Mouse (Mus musculus): ENCODE data around the gene Gm10271.

The Gm10271 gene

DNA sequence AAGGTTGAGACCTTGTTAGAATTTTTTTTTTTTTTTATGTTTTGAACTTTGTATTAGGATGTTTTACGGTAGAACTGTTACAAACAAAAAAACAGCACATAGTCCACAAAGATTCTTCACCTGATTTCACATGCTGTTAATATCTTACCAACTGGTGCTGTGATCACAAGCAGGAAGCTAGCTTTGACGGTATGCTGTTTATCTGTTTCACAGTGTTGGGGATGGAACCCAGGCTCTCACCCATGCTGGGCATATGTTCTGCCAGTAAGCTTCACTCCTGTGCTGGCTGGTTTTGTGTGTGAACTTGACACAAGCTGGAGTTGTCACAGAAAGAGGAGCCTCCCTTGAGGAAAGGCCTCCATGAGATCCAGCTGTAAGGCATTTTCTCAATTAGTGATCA, 5.4 kb upstream of the Gm10271 start:
- no peak for DNase-seq (ENCODE audit: low spot score)

GRCm38 (mm10) chr10:116977455-116977854, 5.0 kb upstream of the Gm10271 start:
- DNase-seq (ENCODE audit: low spot score): no peak

GRCm38 (mm10) chr10:116968741-116969140, 3.7 kb downstream of the Gm10271 start:
- no peak for DNase-seq (ENCODE audit: low spot score)

DNA sequence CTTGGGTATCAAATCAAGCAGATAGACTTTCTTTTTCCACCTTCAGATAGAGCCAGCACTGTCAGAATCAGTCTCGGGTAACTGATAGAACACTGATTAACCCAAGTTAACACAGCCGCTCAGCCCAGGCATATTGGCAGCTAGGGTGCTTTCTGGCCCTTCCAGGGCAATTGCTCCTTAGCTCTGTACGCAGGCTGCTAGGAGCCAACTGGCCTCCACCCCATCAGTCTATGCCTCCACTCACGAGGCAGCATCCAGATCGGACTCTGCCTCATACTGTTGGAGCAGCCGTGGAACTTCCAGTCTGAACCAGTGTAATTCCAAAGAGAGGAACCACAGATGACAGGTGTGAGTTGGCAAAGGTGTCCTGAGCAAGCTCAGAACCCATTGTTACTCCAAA, 6.3 kb downstream of the Gm10271 start:
- DNase-seq (ENCODE audit: low spot score): no peak

GRCm38 (mm10) chr10:116965297-116965696, 7.1 kb downstream of the Gm10271 start:
- DNase-seq (ENCODE audit: low spot score): no peak

DNA sequence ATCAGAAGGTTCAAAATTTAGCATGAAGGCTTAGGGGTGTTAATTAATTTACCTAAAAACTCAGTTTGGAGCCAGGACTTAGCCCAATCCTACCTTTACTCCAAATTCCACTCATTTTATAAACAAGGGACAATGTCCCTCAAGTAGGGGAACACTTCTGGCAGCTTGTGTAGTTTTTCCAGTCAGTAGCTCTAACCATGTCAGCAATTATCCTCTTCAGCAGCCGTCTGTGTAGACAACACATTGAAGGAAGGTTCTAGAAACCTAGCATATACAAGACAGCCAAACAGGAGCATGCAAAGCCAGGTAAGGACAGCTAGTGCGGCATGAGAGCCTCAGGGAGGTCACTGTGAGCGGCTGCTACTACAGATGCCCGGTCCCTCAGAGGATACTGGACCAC, 7.8 kb downstream of the Gm10271 start:
- DNase-seq (ENCODE audit: low spot score): no peak

GRCm38 (mm10) chr10:116964084-116964483, 8.3 kb downstream of the Gm10271 start:
- no peak for DNase-seq (ENCODE audit: low spot score)

DNA sequence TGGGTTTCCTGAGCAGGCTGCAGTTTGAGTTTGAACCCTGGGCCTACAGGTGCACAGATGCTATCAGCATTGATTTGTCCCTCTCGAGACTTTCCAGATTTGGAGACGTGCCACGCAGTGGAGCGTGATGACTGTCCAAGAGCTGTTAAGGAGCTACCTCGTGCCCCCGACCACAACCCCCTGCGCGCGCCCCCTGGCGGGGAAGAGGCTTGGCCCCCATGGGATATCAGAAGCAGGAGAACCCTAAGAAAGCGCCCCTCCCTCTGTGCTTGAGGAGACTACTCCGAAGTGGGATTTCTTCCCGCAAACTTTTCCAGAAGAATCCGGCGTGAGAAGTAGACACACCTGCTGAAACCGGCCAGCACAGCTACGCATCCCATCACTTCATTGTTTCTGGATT, 9.6 kb downstream of the Gm10271 start:
- no peak for DNase-seq (ENCODE audit: low spot score)

DNA sequence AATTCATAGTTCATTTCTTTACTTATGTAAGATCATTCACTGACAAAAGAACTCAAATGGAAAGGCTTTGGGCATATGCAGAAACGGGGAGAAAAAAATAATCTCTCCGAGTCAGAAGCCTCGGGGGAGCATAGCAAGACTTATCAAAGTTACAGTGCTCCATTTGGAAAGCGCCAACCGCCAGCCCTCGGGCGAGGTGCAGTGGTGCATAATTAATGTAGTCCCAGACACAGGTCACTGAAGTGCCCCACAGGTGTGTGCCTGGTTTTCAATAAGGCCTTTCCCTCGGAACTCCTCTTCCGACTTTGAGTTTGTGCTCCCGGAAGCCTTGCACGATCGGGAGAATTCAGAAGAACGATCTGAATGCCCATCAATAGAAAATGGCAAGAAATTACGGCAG, 10.3 kb downstream of the Gm10271 start:
- no peak for DNase-seq (ENCODE audit: low spot score)

DNA sequence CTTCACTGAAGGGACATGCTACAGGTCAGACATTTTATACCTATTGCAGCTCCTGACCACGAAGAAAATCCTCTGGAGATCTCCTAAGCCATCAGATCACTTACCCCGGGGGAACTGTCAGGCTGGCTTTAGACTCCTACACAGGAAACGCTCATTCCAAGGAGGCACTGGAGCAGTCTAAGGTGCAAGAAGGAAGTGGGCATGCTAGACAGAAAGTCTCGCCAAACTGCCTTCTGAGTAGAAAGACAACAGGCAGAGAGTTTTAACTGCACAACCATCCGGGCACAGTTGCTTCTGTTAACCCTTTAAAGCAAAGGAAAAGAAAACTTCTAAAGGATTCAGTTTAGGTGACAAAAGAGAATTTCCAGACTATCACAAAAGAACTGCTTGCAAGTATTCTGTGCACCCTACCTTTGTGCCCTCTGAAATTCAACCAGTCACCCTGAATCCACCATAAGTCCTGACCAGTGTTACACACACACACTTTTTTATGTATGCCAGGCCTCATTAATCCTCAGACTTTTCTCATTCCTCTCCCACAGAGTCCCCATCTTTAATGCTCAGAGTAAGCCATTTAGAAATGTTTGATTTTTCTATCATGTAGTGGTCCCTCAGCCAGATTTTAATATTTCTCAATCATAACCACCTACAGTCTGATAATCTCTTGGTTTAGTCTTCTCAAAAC, 14.4 kb downstream of the Gm10271 start:
- no peak for DNase-seq (ENCODE audit: low spot score)

- DNase-seq (ENCODE audit: low spot score): no peak
These were observed 15.8 kb downstream of the Gm10271 start for GRCm38 (mm10) chr10:116956483-116957158.

DNA sequence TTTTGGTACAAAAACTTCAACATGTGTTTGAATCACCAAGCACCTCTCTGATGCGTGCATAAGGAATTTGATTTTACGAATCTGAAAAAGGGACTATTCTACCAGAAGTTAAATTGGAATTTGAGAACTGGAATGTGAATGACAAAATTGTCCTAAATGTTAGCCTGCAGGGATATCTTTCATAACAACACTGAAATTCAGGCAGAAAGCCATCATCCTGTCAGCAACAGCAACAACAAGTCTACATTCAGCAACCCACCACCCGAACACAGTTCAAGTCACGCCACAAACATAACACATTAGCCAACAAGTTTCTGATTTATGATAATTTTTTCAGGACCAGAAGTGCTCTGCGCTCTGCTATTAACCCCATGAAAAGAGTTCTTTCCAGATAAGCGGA, 17.2 kb downstream of the Gm10271 start:
- DNase-seq (ENCODE audit: low spot score): no peak

- DNase-seq (ENCODE audit: low spot score): no peak
These were observed 21.5 kb downstream of the Gm10271 start for GRCm38 (mm10) chr10:116950886-116951285.

GRCm38 (mm10) chr10:116950009-116950769, 22.2 kb downstream of the Gm10271 start, which contains the start of gene Rab3ip:
TSS of gene Rab3ip (minus strand) at chr10:116950769.
- peak; percentile 83 for DNase-seq (ENCODE audit: low spot score)

DNA sequence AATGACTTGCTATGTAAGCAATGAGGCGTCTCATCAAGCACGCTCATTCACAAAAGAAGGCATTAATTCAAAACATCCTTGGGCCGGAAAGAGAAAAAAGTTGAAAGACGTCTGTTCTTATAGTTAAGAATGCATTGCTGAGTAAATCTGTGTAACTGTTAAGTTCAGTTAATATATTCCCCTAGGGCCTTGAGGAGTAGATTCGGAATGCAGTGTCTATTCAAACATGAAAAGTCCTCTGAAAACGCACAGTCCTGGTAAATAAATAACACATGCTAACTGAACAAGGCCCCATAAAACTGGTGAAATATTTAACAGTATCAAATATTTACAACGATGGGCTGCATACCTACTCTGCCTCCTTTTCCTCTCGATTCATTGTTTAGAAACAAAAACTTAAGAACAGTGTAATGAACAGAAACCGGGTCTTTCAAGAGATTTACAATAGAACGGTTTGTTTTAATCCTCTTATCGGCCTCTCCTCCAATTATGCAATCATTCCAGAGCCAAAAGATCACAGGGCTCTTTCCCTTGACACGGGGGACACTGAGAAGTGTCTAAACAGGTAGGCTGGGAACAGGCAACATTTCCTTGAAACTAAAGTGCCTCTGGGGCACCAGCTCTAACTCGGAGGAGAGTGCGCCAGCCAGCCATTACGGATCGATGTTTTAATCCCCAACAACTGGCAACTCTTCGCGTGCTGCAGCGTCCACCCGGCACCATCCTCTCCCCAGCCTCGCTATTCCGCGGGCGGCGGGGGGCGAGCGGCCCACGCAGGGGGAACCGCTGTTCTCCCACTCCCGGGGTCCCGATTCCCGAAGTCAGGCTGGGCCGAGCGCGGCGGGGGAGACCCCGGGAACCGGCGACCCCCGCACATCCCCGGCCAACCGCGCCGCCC, 23.0 kb downstream of the Gm10271 start:
- DNase-seq (ENCODE audit: low spot score): no peak

DNA sequence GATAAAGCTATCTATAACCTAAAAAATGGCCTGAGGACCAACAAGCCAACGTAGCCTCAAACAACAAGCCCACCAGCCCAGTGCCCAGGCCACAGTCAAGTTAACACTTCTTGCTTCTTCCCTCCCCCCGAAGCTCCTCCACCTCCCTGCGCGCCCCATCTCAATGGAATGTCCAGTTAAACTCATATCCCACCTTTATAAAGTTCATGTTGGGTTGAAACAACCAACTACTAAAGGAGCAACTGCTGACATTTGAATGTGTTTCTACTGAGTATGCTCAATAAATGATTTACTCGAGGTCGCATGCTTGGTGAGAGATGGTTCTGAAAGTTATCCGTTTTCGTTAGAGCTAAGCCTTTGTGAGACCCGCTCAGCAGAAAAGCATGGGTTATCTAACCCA, 24.0 kb downstream of the Gm10271 start:
- DNase-seq (ENCODE audit: low spot score): no peak

GRCm38 (mm10) chr10:116944940-116945339, 27.5 kb downstream of the Gm10271 start:
- no peak for DNase-seq (ENCODE audit: low spot score)

DNA sequence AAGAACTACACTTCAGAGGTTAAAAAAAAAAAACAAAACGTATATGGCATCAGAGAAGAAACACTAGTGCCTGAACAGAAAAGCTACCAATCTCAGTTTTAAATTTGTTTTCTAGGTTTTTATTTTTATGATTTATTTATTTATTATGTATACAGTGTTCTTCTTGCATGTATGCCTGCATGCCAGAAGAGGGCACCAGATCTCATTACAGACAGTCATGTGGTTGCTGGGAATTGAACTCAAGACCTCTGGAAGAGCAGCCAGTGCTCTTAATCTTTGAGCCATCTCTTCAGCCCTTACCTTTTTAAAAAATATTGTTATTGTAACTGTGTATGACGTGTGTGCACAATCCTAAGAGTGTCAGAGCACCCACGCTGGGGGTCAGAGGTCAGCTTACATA, 28.3 kb downstream of the Gm10271 start:
- no peak for DNase-seq (ENCODE audit: low spot score)

DNA sequence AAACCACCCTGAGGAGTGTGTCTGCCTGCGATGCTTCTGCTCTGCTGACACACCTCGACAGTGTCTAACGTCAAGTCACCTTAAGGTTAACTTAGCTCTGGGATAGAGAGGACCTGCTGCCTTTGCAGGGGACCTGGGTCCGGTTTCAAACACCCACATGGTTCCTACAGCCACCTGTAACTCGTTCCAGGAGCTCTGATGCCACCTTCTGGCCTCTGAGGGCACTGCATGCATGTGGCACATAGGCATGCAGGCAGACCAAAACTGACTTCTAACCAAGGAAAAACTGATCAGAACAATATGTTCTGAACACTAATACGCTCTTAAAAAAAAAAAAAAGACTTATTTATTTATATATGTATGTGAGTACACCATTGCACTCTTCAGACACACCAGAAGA, 29.4 kb downstream of the Gm10271 start:
- no peak for DNase-seq (ENCODE audit: low spot score)

- no peak for DNase-seq (ENCODE audit: low spot score)
These were observed 37.4 kb downstream of the Gm10271 start for GRCm38 (mm10) chr10:116935028-116935427.

GRCm38 (mm10) chr10:116933794-116934193, 38.6 kb downstream of the Gm10271 start:
- DNase-seq (ENCODE audit: low spot score): no peak

DNA sequence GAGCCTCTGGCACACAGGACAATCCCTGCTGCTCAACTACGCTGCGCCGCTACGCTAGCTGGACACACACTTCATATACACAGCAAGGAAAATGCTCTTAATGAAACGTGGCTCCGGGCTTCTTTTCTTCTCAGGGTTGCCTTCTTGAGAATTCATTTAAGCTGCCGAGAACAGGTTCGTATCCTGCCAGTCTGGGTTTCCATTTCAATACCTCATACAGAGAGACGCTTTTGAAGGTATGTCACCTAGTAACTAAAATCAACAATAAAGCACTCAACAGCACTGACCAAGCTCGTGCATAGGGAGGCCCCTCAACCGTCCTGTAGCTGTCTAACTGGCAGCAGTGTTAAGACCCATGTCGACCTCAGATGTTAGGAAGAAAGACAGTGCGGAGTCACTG, 40.0 kb downstream of the Gm10271 start:
- no peak for DNase-seq (ENCODE audit: low spot score)

Data from left cerebral cortex, adult 11 months (tissue).